Mouse (Mus musculus): ENCODE measurements around the gene Shcbp1l. TPM values are rescaled to one million over a fixed set of nuclear protein-coding genes. Genes with fewer than 3 reads are reported as not detected.
"Not testable (repeated sequence)": the region's sequence is repeated elsewhere in the genome, so short reads cannot be mapped to it uniquely, and the experiment has no call there.

Gene Shcbp1l
- polyA plus RNA-seq, 1 experiment = not detected

DNA sequence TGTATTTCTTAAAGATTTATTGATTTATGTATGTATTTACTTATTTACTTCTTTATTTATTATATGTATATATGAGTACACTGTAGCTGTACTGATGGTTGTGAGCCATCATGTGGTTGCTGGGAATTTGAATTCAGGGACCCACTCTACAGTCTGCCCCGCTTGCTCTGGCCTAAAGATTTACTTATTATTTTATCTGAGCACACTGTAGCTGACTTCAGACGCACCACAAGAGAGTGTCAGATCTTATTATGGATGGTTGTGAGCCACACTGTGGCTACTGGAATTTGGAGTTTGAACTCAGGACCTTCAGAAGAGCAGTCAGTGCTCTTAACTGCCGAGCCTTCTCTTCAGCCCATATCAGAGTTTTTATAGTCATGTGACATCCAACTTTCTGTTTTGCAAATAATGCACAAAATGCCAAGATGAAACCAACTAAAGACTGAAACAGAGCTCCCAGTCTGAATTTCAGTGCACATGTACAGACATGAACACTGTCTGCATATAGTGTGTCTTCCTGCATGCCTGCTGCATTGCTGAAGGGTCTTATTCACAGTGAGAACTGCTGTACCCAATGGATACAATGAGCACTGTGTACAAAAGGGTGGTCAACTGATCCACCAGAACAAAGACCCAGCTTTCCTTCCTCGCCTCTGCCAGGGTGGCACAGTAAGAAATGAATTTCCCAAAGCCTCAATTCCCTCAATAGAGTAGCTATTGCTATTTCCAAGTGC is 12.1 kb upstream of the Shcbp1l start:
- H3K4me3 ChIP-seq (ENCODE audit: insufficient read depth, low read depth, low read length); H3K27ac ChIP-seq (replicated peaks; ENCODE audit: low read depth, low read length): not testable (repeated sequence)

DNA sequence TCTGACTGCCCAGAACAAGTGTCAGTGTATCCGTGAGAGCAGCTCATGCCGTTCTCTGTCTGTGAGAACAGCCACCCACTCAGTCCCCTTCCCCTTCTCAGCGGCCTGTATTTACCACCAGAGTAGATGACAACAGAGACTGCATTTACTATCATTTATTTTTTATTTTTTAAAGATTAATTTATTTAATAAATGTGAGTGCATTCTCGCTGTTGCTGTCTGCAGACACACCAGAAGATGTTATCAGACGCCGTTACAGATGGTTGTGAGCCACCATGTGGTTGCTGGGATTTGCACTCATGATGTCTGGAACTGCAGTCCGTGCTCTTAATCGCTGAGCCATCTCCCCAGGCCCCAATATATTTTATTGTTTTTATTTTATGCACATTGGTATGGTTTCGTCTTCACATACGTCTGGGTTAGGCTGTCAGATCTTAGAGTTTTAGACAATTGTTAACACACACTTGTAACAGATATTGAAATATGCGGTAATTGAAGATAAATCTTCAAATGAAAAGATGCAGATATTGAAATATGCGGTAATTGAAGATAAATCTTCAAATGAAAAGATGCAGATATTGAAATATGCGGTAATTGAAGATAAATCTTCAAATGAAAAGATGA is 11.5 kb upstream of the Shcbp1l start:
- H3K4me3 ChIP-seq (ENCODE audit: insufficient read depth, low read depth, low read length); H3K27ac ChIP-seq (replicated peaks; ENCODE audit: low read depth, low read length); H3K4me1 ChIP-seq (ENCODE audit: control insufficient read depth, insufficient read depth, insufficient read length, low read length): not testable (repeated sequence)

More for the DNA sequence above, 12.1 kb upstream of the Shcbp1l start:
- H3K4me1 ChIP-seq (ENCODE audit: control insufficient read depth, insufficient read depth, insufficient read length, low read length) = not testable (repeated sequence)

DNA sequence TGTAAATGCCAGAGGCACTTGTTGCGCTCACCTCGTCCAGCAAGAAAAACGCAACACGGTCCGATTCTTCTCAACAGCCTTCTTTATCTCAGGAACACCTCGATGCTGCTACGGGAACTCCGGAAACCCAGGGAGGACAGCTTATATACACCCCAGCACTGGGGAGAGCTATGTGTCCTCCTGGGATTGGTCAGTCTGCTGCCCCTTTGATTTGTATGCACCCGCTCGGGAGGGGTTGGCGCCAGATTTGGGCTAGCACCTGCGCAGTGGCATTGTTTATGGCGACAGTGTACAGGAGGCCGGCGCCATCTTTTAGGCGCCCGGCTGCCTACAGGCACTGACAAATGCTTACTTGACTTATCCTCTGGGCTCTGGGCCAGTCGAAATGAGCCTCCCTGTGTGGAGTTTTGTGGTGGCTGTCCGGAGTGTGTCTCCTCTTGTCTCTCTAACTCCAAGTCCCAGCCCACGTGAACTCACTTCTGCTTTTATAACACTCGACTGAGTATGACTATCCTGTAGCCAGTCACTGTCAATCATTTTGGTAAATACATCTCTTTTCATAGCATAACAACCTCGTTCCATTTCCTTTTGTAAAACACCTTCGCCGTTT is 10.7 kb upstream of the Shcbp1l start:
- H3K4me1 ChIP-seq (ENCODE audit: control insufficient read depth, insufficient read depth, insufficient read length, low read length) = not testable (repeated sequence)
- Histone ChIP-seq H3K27ac (replicated peaks; ENCODE audit: low read depth, low read length) (peak overlapping the region; percentile 70; the same call in 1 of the 2 replicates), H3K4me3 (ENCODE audit: insufficient read depth, low read depth, low read length) (peak overlapping the region; percentile 40)

DNA sequence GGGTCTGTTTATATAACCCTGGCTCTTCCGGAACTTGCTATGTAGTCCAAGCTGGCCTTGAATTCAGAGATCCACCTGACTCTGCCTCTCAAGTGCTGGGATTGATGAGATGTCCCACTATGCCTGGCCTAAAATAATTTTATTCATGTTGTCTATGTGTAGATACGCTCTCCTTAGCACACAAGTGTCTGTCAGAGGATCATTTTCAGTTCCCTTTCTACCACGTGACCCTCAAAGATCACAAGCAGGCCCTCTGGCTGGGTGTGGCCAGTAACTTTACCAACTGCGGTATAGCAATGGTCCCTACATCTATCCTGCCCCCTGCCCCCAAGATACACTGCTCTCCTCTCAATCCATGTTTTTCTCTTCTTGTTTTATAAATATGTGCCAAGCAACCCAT is 10.0 kb upstream of the Shcbp1l start:
- H3K4me3 ChIP-seq (ENCODE audit: insufficient read depth, low read depth, low read length) = no peak overlapping the region
- no peaks in the 10 kb centered on the region for H3K4me1 ChIP-seq (ENCODE audit: control insufficient read depth, insufficient read depth, insufficient read length, low read length)
- peak overlapping the region; percentile 52 for H3K27ac ChIP-seq (replicated peaks; ENCODE audit: low read depth, low read length)

DNA sequence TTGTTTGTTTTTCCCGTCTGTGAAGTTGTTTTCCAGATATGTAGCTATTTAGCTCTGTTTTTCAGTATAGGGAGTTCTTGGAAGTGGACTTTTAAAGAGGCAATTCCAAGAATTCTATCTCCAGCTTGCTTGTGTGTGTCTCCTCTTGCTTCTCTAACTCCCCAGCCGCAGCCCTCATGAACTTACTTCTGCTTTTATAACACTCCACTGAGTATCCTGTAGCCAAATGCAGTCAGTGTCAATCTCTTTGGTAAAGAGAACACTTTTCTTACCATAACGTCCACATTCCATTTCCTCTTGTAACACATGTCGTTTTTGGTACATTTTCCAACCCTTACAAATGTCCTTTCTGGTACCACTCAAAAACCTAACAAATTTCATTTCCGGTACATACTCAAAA is 9.2 kb upstream of the Shcbp1l start:
- H3K27ac ChIP-seq (replicated peaks; ENCODE audit: low read depth, low read length); H3K4me3 ChIP-seq (ENCODE audit: insufficient read depth, low read depth, low read length); H3K4me1 ChIP-seq (ENCODE audit: control insufficient read depth, insufficient read depth, insufficient read length, low read length): not testable (repeated sequence)

DNA sequence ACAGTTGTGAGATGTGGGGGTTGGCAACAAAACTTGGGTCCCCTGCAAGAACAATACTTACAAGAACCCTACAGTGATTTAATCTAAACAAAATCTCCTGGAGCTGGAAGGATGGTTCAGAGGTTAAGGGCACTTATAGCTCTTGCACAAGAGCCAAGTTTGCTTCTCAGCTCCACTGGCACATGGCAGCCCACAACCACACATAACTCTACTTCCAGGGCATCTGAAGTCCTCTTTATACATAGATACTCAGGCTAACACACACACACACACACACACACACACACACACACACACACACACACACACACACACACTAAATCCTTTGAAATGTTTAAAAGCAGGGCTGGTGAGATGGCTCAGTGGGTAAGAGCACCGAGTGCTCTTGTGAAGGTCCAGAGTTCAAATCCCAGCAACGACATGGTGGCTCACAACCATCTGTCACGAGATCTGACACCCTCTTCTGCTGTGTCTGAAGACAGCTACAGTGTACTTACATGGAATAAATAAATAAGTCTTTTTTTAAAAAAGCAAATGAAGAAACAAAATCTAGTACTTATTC is 8.6 kb upstream of the Shcbp1l start:
- H3K27ac ChIP-seq (replicated peaks; ENCODE audit: low read depth, low read length); H3K4me1 ChIP-seq (ENCODE audit: control insufficient read depth, insufficient read depth, insufficient read length, low read length); H3K4me3 ChIP-seq (ENCODE audit: insufficient read depth, low read depth, low read length): not testable (repeated sequence)

DNA sequence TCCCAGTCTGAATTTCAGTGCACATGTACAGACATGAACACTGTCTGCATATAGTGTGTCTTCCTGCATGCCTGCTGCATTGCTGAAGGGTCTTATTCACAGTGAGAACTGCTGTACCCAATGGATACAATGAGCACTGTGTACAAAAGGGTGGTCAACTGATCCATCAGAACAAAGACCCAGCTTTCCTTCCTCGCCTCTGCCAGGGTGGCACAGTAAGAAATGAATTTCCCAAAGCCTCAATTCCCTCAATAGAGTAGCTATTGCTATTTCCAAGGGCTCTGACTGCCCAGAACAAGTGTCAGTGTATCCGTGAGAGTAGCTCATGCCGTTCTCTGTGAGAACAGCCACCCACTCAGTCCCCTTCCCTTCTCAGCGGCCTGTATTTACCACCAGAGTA is 7.2 kb upstream of the Shcbp1l start:
- H3K4me1 ChIP-seq (ENCODE audit: control insufficient read depth, insufficient read depth, insufficient read length, low read length); H3K27ac ChIP-seq (replicated peaks; ENCODE audit: low read depth, low read length); H3K4me3 ChIP-seq (ENCODE audit: insufficient read depth, low read depth, low read length): not testable (repeated sequence)

DNA sequence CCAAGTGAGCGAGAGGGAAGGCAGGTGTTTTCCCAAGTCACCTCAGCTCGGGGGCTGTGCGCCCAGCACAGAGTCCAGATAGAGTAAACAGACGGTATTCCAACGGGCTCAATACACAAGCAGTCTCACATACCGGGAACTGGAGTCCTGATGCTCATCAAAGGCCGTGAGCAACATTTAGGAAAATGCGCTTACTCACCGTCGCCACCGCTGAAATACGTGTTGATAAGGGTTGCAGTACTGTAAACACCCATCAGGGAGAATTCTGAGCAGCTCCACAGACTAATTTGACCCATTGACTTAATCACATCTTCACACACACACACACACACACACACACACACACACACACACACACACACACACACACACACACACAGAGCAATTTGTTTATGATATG is 691 bp upstream of the Shcbp1l start:
- Histone ChIP-seq H3K27ac (replicated peaks; ENCODE audit: low read depth, low read length) (no peak overlapping the region), H3K4me3 (ENCODE audit: insufficient read depth, low read depth, low read length) (peak overlapping the region; percentile 52), H3K4me1 (ENCODE audit: control insufficient read depth, insufficient read depth, insufficient read length, low read length) (peaks cover 4% of the 10 kb centered on the region; the same call in 1 of the 2 replicates)

DNA sequence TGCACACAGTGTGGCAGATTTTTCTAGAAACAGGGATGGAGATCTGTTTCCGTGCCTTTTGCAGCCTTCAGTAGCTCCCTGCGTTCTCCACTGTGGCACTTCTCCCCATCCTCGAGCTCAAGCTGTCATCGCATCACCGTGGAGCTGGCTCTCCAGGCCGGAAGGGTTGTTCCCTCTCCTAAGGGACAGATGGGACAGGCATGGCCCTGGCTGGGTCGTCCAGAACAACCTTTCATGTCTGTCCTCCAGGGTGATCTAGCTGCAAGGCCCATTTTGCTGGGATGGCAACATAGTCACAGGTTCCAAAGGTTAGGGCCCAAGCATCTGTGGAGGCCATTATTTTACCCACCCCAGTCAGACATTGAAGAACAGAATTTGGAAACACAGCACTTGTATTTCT is 6.2 kb downstream of the Shcbp1l start:
- no peak overlapping the region for H3K27ac ChIP-seq (replicated peaks; ENCODE audit: low read depth, low read length)
- no peaks in the 10 kb centered on the region for H3K4me1 ChIP-seq (ENCODE audit: control insufficient read depth, insufficient read depth, insufficient read length, low read length)
- no peak overlapping the region for H3K4me3 ChIP-seq (ENCODE audit: insufficient read depth, low read depth, low read length)

DNA sequence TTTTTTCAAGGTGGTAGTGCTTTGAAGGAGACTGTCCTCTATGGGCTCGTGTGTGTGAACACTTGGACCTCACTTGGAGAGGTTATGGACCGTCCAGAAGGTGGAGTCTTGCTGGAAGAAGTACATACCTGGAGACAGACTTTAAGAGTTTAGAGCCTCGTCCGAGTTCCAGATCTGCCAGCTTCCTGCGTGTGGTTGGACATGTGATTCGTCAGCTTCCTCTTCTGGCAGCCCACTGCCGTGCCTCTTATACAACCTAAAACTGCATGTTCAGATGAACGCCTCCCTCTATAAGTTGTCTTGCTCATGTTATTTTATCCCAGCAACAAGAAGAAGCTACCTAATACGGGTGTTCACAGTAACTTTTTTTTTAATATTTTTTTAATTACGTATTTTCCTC is 6.7 kb downstream of the Shcbp1l start:
- Histone ChIP-seq H3K4me1 (ENCODE audit: control insufficient read depth, insufficient read depth, insufficient read length, low read length) (no peaks in the 10 kb centered on the region), H3K27ac (replicated peaks; ENCODE audit: low read depth, low read length) (no peak overlapping the region), H3K4me3 (ENCODE audit: insufficient read depth, low read depth, low read length) (no peak overlapping the region)

DNA sequence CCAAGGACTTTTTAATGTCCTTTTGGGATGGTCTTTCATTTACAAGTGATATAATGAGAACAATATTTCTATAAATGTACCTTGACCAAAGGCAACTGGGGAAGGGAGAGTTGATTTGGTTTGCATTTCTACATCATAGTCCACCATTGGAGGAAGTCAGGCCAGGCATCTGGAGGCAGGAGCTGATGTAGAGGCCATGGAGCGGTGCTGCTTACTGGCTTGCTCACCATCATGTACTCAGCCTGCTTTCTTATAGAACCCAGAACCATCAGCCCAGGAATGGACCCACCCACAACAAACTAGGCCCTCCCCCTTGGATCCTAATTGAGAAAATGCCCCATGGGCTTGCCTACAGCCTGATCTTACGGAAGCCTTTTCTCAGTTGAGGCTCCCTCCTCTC is 7.4 kb downstream of the Shcbp1l start:
- Histone ChIP-seq H3K27ac (replicated peaks; ENCODE audit: low read depth, low read length) (no peak overlapping the region), H3K4me1 (ENCODE audit: control insufficient read depth, insufficient read depth, insufficient read length, low read length) (no peaks in the 10 kb centered on the region), H3K4me3 (ENCODE audit: insufficient read depth, low read depth, low read length) (no peak overlapping the region)

DNA sequence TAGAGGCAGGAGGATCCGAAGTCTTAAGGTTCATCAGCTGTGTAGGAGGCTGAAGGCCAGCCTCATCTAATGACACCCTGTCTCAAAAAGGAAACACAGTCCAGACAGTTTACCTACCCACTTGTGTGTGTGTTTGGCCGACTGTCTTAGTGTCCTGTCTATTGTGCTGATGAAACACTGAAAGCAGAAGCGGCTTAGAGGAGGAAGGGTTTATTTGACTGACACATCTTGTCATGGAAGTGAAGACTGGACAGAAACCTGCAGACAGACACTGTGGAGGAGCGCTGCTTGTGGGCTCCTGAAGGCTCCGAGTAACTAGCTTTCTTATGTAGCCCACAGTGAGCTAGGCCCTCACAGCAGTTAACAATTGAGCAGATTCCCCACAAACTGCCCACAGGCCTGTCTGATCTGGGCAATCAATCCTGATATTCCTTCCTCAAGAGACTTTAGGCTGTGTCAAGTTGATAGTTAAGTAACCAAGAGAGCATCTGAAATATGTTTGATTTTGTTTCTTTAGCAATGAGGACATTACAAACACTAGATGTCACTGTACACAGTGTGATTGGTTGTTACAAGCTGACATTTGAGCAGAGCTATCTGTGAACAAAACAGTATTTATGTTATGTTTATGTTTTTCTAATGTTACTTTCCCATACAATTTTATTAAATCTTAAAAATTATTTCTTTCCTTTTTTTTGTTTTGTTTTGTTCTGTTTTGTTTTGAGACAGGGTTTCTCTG is 9.1 kb downstream of the Shcbp1l start:
- no peak overlapping the region for H3K4me3 ChIP-seq (ENCODE audit: insufficient read depth, low read depth, low read length)
- no peaks in the 10 kb centered on the region for H3K4me1 ChIP-seq (ENCODE audit: control insufficient read depth, insufficient read depth, insufficient read length, low read length)
- no peak overlapping the region for H3K27ac ChIP-seq (replicated peaks; ENCODE audit: low read depth, low read length)

DNA sequence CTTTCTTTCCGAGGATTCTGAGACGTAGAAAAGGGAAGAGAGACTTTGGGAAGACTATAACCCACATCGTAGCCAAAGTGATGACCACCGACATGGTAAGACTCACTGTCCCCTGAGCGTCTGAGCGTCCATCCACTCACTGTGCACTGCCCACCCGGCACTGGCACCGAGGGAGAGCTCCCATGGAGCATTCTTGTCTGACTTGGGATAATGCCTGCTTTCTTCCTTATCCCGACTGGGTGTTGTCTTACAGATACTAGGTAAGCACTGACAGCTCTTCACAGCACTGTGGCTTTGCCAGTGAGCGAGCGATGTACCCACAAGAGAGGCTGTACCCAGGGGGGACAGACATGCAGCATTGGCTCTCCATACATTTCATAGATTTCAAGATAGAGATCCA is 12.6 kb downstream of the Shcbp1l start:
- H3K4me3 ChIP-seq (ENCODE audit: insufficient read depth, low read depth, low read length) = no peak overlapping the region
- no peaks in the 10 kb centered on the region for H3K4me1 ChIP-seq (ENCODE audit: control insufficient read depth, insufficient read depth, insufficient read length, low read length)
- H3K27ac ChIP-seq (replicated peaks; ENCODE audit: low read depth, low read length) = no peak overlapping the region

DNA sequence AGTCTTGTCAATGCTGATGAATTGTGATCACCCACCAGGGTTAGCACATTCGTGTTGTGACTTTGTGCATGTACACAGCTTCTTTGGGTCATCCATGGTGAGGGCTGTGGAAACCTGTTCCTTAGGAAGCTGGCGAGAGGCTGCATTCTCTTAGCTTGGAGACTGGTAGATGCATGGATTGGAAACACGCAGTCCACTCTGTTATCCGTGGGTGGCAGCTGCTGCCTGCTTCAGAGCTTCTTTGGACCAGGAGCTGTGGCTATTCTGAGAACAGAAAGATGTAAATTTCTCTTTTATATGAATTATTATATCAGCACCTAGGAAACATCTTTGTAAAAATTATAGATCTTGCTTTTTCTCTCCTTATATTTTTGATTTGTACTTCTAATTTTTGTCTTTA is 15.8 kb downstream of the Shcbp1l start:
- Histone ChIP-seq H3K27ac (replicated peaks; ENCODE audit: low read depth, low read length) (no peak overlapping the region), H3K4me1 (ENCODE audit: control insufficient read depth, insufficient read depth, insufficient read length, low read length) (no peaks in the 10 kb centered on the region), H3K4me3 (ENCODE audit: insufficient read depth, low read depth, low read length) (no peak overlapping the region)

DNA sequence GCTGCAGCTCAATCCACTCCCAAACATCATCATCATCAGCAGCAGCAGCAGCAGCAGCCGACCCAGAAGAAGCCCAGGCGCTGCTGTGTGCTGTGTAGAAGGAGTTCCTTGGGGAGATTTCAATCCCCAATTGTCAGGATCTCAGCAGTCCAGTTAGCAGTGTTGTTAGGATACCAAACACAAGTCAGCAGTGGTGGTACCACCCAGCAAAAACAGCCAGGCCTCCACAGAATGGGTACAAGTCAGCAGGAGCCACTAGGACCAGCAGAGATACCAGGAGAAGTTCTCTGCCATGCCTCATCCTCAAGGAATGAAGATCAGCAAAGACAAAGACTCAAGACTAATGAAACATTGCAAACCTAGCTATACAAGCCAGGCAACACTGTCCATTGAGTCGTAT is 16.7 kb downstream of the Shcbp1l start:
- Histone ChIP-seq H3K4me3 (ENCODE audit: insufficient read depth, low read depth, low read length) (no peak overlapping the region), H3K27ac (replicated peaks; ENCODE audit: low read depth, low read length) (no peak overlapping the region), H3K4me1 (ENCODE audit: control insufficient read depth, insufficient read depth, insufficient read length, low read length) (no peaks in the 10 kb centered on the region)
